Mouse (Mus musculus) ES-E14 (cell line): ENCODE results near the gene Defa21.

ENCODE experiments used
- CHD2 ChIP-seq: IDR thresholded peaks from 2 replicates; pipeline ENCODE4 v1.6.1; 2014; ENCODE audit warnings: mild to moderate bottlenecking, low read depth, low read length, inconsistent platforms
- HCFC1 ChIP-seq: IDR thresholded peaks from 2 replicates; pipeline ENCODE4 v1.6.1; 2012; ENCODE audit warnings: low read length, inconsistent platforms, borderline replicate concordance; ENCODE audit not compliant: insufficient read depth
- ZC3H11A ChIP-seq: IDR thresholded peaks from 2 replicates; pipeline ENCODE4 v1.6.1; 2012; ENCODE audit warnings: low read depth, mild to moderate bottlenecking, inconsistent platforms, low read length, borderline replicate concordance
- ZNF384 ChIP-seq: IDR thresholded peaks from 2 replicates; pipeline ENCODE4 v1.6.1; 2012; ENCODE audit warnings: low read depth, low read length, inconsistent platforms

DNA sequence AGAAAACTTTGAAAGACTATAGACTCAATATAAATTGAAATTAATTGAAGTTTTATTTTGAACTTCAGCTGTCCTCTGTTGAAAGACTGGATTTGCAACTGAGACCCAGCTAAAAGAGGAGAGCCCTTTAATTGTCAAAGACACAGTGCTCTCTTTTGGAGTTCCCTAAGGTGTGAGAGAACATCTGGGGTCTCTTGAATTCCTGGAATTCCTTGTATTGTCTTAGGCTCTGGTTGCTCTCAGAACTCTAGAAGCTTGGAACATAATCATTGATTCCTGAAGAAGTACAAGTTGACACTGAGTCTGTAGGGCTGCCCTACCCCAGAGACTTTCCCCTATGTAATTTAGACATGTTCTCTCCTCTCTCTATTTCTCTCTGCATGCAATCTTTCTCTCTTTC, 28.1 kb upstream of the Defa21 start:
- TF ChIP-seq ZNF384 (no peak), HCFC1 (no peak), ZC3H11A (no peak), CHD2 (no peak)
